Mouse (Mus musculus): ENCODE data around the gene Drd4. TPM values are rescaled to one million over a fixed set of nuclear protein-coding genes. Genes with fewer than 3 reads are reported as not detected.
A peak's percentile ranks its signal among the peaks of the same experiment; 100 is the strongest.
"Not testable (repeated sequence)": the region's sequence is repeated elsewhere in the genome, so short reads cannot be mapped to it uniquely, and the experiment has no call there.

The Drd4 gene
- polyA plus RNA-seq (2012; ENCODE audit: insufficient read depth, insufficient read length, low replicate concordance, missing spikeins) = not detected in 2 replicates

DNA sequence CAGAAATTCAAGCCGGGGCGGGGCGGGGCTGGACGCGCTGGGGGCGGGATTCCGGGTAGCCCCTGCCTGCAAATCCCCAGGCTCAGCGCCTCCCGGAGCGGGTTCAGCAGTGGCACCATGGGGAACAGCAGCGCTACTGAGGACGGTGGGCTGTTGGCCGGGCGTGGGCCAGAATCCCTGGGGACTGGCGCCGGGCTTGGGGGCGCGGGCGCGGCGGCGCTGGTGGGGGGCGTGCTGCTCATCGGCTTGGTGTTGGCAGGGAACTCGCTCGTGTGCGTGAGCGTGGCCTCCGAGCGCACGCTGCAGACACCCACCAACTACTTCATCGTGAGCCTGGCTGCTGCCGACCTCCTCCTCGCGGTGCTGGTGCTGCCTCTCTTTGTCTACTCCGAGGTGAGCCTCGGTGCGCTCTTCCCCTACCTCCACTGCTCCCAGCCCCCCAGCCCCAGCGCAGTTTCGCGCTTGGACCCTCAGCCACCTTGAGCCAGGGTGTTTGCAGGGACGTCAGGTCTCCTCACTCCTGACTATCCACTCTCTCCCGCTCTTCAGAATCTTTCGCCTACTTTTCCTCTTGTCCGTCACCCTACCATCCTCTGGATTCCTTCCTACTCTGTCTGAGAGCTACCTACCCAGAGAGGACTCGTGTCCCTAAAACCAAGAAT lies at the start of gene Drd4:
TSS of gene Drd4 (plus strand) at position 86 of the 662 bp plus-strand sequence.
- no peak within 1 kb of the TSS for H3K27ac ChIP-seq (ENCODE audit: insufficient read depth, low read depth, low read length)
- 4% methylated on average over 46 of the region's 46 CpGs for WGBS
- H3K4me3 ChIP-seq (ENCODE audit: insufficient read depth, low read depth, low read length) = peak within 1 kb of the TSS; percentile 38
- H3K4me1 ChIP-seq (ENCODE audit: control insufficient read depth, insufficient read depth, low read length) = peaks cover 24% of the 10 kb centered on the region
- no peak for TF ChIP-seq CTCF (IDR thresholded peaks at IDR 0.05; ENCODE audit: insufficient read depth, low read depth, low read length)

DNA sequence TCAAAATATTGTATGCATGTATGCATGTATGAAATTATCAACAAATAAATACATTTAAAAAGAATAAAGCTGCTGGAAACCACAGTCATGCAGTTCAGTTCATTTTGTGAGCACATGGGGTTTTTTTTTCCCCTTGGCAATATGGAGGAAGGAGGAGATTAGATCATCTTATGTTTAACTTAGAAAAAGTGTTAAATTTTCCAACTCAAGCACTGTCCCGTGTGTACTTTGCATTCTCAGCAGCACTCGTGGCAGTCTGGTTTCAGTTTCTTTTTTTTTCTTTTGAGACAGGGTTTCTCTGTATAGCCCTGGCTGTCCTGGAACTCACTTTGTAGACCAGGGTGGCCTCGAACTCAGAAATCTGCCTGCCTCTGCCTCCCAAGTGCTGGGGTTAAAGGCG lies 41.3 kb upstream of the Drd4 start:
- H3K4me3 ChIP-seq (ENCODE audit: insufficient read depth, low read depth, low read length); H3K4me1 ChIP-seq (ENCODE audit: control insufficient read depth, insufficient read depth, low read length); H3K27ac ChIP-seq (ENCODE audit: insufficient read depth, low read depth, low read length): not testable (repeated sequence)
- 90% methylated on average over 4 of the region's 4 CpGs for WGBS

- Histone ChIP-seq H3K27ac (ENCODE audit: insufficient read depth, low read depth, low read length) (no peak overlapping the region), H3K4me3 (ENCODE audit: insufficient read depth, low read depth, low read length) (no peak overlapping the region), H3K4me1 (ENCODE audit: control insufficient read depth, insufficient read depth, low read length) (no peaks in the 10 kb centered on the region)
- no peak for TF ChIP-seq POLR2A (IDR thresholded peaks at IDR 0.05; ENCODE audit: insufficient read depth, low read depth, low read length)
- no peak for TF ChIP-seq CTCF (IDR thresholded peaks at IDR 0.05; ENCODE audit: insufficient read depth, low read depth, low read length)
- 93% methylated on average over 10 of the region's 10 CpGs for WGBS
Observed at GRCm38 (mm10) chr7:141256159-141256558, 35.6 kb upstream of the Drd4 start.

DNA sequence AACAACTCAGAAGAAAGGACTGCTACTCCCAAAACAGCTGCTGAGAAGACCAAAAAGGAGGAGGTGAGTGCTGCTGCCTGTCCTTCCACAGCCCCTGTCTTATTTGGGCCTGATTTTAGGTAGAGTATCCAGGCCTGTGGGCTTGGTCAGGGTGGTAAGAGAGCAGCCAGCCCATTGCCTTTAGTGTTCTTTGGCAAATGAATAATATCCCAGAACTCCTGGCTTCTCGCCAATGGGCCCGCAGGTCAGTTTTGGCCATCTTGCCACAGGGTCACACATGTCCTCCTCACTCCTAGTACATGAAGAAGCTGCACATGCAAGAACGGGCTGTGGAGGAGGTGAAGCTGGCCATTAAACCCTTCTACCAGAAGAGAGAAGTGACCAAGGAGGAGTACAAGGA lies 30.3 kb upstream of the Drd4 start:
- 90% methylated on average over 3 of the region's 3 CpGs for WGBS
- no peak overlapping the region for H3K27ac ChIP-seq (ENCODE audit: insufficient read depth, low read depth, low read length)
- peaks cover 8% of the 10 kb centered on the region for H3K4me1 ChIP-seq (ENCODE audit: control insufficient read depth, insufficient read depth, low read length)
- TF ChIP-seq POLR2A (IDR thresholded peaks at IDR 0.05; ENCODE audit: insufficient read depth, low read depth, low read length) (no peak), CTCF (IDR thresholded peaks at IDR 0.05; ENCODE audit: insufficient read depth, low read depth, low read length) (no peak)
- H3K4me3 ChIP-seq (ENCODE audit: insufficient read depth, low read depth, low read length) = no peak overlapping the region

GRCm38 (mm10) chr7:141263640-141264039 lies 28.2 kb upstream of the Drd4 start:
- Histone ChIP-seq H3K4me1 (ENCODE audit: control insufficient read depth, insufficient read depth, low read length) (peaks cover 8% of the 10 kb centered on the region), H3K4me3 (ENCODE audit: insufficient read depth, low read depth, low read length) (no peak overlapping the region), H3K27ac (ENCODE audit: insufficient read depth, low read depth, low read length) (no peak overlapping the region)
- no peak for TF ChIP-seq POLR2A (IDR thresholded peaks at IDR 0.05; ENCODE audit: insufficient read depth, low read depth, low read length)
- WGBS = 91% methylated on average over 13 of the region's 13 CpGs

DNA sequence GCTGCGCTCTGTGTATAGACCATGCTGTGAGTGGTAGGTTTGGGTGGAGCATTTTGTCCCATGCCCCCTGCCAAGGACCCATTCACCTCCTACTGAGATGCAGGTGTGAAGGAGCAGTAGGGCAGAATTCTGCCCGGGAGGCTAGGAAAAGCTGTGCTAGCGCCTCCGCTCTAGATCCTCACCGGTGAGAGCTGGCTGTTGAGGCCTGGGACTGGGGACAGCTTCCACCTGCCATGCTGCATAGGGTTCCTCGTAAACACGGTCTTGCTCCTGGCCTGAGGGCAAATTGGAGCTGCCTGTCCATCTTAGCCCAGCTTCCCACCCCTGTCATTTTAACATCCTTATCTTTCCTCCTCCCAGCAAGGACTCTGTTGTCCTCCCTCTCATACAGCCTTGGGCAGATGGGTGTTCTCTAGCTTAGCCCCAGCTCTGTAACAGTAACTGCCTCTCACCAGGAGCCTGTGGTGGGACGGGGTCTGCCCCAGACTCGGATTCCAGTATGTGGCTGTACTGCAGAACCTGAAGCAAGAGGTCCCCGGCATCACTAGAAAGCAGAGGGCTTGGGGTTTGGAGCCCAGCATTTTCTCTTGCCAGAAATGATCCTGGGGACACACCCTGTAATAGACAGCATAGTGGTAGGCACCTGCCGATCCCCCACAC lies 27.6 kb upstream of the Drd4 start:
- peaks cover 8% of the 10 kb centered on the region for H3K4me1 ChIP-seq (ENCODE audit: control insufficient read depth, insufficient read depth, low read length)
- H3K27ac ChIP-seq (ENCODE audit: insufficient read depth, low read depth, low read length) = no peak overlapping the region
- no peak for TF ChIP-seq POLR2A (IDR thresholded peaks at IDR 0.05; ENCODE audit: insufficient read depth, low read depth, low read length)
- TF ChIP-seq CTCF (IDR thresholded peaks at IDR 0.05; ENCODE audit: insufficient read depth, low read depth, low read length) = no peak
- WGBS = 77% methylated on average over 11 of the region's 11 CpGs
- no peak overlapping the region for H3K4me3 ChIP-seq (ENCODE audit: insufficient read depth, low read depth, low read length)

DNA sequence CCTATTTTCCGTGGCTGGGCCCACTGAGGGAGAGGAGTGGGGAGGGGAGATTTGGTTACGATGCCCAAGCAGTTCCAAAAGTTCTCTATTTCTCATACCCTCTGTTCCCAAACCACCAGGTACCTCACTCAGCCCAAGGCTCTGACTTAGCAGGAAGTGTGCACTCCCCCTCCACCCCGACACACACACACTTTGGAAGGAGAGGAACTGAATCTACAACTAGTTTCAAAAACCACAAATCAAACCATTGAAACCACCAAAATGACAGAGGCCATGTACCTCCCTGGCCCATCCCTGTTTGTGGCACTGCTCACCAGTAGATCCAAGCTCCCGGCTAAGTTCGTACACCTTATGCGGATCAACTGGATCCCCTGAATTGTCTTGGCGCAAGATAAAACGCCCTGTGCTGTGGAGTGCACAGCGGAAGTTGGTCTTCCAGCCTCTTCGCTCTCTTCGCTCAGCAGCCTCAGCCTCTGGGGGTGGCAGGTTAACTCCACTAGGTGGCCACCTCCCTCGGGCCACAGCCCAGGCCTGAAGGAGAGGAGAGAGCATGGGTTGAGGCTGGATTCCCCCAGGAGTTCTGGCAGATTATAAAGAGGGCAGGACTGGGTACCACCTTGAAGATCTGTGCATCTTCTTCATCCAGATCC lies 26.9 kb upstream of the Drd4 start:
- H3K27ac ChIP-seq (ENCODE audit: insufficient read depth, low read depth, low read length) = no peak overlapping the region
- H3K4me1 ChIP-seq (ENCODE audit: control insufficient read depth, insufficient read depth, low read length) = peaks cover 8% of the 10 kb centered on the region
- TF ChIP-seq POLR2A (IDR thresholded peaks at IDR 0.05; ENCODE audit: insufficient read depth, low read depth, low read length) (no peak), CTCF (IDR thresholded peaks at IDR 0.05; ENCODE audit: insufficient read depth, low read depth, low read length) (no peak)
- 41% methylated on average over 12 of the region's 12 CpGs for WGBS
- no peak overlapping the region for H3K4me3 ChIP-seq (ENCODE audit: insufficient read depth, low read depth, low read length)

GRCm38 (mm10) chr7:141265411-141265738 lies 26.4 kb upstream of the Drd4 start:
- 36% methylated on average over 11 of the region's 11 CpGs for WGBS
- TF ChIP-seq POLR2A (IDR thresholded peaks at IDR 0.05; ENCODE audit: insufficient read depth, low read depth, low read length) (no peak), CTCF (IDR thresholded peaks at IDR 0.05; ENCODE audit: insufficient read depth, low read depth, low read length) (no peak)
- Histone ChIP-seq H3K27ac (ENCODE audit: insufficient read depth, low read depth, low read length) (no peak overlapping the region), H3K4me3 (ENCODE audit: insufficient read depth, low read depth, low read length) (no peak overlapping the region), H3K4me1 (ENCODE audit: control insufficient read depth, insufficient read depth, low read length) (peaks cover 8% of the 10 kb centered on the region)

DNA sequence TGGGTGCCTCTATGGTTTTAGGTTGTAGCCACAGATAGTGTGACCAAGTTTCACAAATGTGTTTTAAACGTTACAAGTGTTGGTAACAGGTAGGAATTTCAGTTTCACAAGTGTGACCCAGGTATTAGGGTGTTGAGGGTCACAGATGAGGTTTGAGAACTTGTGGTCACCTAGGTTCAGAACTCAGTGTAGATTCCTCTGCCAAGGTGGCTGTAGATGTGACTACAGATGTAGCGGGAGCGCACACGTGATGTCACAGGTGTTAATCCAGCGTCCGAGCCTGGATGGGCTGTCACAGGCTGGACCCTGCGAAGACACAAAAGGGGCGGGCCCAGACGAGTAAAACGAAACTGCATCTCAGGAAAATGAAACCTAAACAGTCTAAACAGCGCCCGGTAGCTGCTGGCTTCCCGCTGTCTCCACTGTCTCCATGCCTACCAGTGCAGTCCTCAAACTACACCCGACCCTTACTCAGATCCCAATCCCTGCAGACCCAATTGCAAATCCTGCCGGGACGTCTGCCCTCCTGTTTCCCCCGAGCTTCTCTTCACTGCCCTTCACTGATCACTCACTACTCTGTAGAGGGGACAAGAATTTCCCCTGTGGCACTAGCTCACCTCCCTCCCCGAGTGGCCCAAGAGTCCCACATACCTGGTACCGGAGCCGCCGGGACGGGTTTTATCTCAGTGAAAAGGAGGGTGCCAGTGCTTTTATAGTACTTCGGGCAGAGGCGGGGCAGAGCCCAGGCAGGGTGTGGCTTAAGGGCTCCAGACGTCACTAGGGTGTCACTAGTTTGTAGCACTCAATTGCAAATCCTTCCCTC lies 25.9 kb upstream of the Drd4 start, which contains the start of gene Irf7:
TSS of gene Irf7 (minus strand) at position 743 of the 823 bp plus-strand sequence.
- Histone ChIP-seq H3K27ac (ENCODE audit: insufficient read depth, low read depth, low read length) (no peak within 1 kb of the TSS), H3K4me1 (ENCODE audit: control insufficient read depth, insufficient read depth, low read length) (peaks cover 8% of the 10 kb centered on the region), H3K4me3 (ENCODE audit: insufficient read depth, low read depth, low read length) (peak within 1 kb of the TSS; percentile 42)
- WGBS = 9% methylated on average over 25 of the region's 25 CpGs
- TF ChIP-seq POLR2A (IDR thresholded peaks at IDR 0.05; ENCODE audit: insufficient read depth, low read depth, low read length) = no peak
- TF ChIP-seq CTCF (IDR thresholded peaks at IDR 0.05; ENCODE audit: insufficient read depth, low read depth, low read length) = no peak
